Mouse (Mus musculus) kidney, postnatal 10 days (tissue): Measurements from ENCODE around the gene Tmem242.
A peak's percentile ranks its signal among the peaks of the same experiment; 100 is the strongest.

Experiments
- DNase-seq: peaks from one replicate; pipeline ENCODE4 v3.0.0; 2021; ENCODE audit warnings: mixed read lengths

Tmem242 gene

DNA sequence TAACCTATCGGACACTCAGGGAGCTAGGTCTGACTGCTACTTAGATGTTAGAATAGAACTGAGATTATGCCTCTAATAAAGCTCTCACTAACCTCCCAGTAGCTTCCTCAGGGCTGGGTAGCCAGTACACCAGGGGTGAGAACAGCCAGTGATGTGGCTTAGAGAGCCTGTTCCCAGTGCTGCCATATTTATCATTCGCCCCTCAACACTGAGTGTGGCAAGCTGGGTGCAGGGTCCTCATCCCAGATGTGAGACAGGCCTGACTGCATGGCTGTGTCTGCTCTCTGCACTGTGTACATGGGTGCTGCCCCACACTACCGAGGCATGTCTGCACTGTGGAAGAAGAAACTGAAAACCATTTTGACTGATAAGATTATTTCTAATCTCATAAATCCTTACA lies 26.0 kb downstream of the Tmem242 start:
- no peak for DNase-seq

DNA sequence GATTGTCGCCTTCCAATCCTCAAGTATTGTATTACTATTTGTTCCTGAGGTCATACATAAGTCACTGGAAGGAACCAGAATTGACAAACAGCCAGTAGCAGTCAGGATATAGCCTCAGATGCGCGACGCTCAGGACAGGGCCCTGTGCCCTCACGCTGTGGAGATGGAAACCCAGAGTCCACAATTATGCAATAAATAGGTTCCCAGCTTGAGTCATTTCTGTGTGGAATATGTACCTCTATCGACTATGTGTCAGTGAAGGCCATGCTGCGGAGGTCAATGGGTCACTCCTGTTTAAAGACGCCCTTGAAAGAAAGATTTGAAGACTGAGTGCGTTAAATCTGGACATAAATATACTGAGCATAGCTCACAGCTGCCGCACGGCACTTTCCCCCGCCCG lies 26.7 kb downstream of the Tmem242 start:
- DNase-seq: no peak

DNA sequence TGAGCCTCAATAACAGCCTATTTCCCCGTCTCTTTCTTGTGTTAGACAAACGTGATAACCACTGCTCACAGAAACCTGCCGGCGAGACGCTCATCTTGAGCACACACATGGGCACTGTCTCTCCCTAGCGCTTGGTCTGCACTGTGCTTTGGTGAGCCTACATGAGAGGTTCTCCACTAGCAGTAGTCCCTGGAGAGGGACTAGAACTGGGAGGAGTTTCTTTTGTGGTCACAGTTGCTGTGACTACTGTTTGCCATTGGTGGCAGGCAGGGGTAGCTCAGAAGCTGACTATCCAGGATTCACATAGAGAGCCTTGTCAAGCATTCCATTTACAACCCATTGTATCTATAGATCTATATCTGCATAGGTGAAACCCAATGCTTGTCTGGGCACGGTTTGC lies 27.3 kb downstream of the Tmem242 start:
- DNase-seq: no peak

DNA sequence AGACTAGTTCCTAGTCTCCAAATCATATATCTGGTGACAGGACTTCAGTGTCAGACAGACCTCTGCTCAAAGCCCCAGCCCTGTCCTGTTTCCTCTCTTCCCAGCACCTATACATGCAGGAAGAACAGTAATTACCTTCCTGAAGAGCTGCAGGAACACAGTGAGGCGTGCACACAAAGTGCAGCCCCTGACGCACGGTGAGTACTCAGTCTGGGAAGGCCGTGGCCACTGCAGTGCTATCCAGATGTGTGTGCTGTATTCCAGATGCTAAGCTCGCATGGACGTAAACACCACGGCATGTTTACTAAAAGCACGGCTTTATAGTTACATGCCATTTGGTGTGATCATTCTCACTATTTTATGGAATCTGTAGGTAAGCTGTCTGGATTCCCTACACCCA lies 27.8 kb downstream of the Tmem242 start:
- DNase-seq: no peak

DNA sequence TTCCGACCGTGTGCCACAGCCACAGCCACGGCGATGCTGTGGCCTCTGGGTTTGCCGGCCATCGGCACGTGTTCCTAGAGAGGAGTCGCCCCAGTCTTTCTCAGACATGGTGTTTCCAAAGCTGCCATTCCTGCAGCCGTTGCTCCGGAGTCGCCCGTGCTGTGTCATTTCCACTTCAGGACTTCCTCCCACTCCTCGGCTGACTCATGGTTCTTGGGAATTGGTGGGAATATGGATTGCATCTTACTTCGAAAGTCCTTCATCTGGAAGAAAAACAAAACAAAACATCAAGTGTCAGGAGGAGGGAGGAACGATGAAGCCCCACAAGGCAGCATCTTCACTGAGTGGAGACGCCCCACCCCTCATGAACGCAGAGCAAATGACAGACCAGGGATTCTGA lies 28.9 kb downstream of the Tmem242 start:
- DNase-seq: no peak

DNA sequence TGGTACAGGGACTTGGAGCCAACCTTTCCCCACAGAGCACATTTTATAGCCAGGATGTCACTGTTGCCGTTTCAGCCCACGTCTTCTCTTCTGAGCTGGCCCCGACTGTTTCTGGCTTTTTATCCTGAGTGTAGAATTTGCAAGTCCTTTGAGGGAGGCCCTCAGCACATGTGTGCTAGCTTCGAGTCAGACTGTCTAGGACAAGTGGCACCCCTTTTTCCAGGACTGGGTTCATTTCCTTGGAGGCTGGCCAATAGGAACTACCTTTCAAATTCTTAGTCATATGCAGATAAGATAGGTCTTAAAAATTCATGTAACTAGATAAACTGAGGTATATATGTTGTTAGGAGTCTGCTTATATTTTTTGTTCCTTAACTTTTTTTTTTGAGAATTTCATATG lies 29.7 kb downstream of the Tmem242 start:
- no peak for DNase-seq

DNA sequence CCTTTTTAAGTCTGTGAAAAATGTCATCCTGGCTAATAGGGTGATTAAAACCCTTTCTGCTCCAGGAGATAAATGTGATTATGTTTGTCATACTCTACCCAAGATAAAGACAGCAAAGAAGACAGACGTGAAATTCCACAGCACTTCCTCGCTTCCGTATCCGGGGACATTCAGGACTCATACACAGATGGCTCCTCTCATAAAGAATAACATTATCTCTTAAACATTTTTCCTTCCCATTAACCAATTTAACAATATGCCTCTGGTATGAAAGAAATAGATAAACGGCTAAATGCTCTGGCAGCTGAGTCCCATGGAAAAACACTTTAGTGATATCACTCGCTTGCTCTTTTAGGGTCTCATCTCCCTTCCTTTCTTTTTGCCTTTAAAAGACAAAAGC lies 33.0 kb downstream of the Tmem242 start:
- no peak for DNase-seq

DNA sequence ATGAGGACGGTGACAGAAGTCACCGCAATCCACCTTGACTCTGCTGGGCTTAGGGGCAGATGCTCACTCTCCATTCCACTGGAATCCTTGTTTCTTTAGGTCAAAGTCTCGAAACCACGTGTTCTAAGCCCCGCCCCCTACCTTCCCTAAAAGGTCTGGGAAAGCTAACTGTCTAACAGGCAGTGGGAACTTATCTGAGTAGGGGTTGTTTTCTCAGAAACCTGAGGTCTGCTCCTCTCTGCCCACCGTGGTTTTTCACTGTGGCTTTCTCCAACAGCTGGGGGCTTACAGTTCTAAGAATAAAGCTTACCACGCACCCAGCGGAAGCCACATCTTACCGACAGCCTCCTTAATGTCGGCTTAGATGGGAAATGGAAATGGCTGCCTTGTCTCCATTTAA lies 33.5 kb downstream of the Tmem242 start:
- DNase-seq: peak; percentile 63

DNA sequence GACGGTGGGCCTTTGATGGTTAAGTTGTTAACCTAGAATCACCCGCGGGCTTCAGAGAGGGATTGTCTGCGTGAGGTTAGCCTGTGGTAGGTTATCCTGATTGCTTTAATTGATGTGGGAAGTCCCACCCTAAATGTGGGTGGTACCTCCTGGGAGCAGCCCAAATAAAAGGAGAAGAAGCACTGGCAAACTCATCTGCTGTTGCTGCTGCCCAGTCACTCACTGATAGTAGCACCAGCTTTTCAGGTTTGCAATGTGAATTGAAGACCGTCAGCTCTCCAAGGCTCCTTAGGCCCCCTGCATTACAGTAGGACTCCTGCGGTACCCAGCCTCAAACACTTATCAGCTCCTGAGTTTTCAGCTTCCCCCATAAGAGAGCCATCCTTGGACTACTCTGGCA lies 36.2 kb downstream of the Tmem242 start:
- no peak for DNase-seq

DNA sequence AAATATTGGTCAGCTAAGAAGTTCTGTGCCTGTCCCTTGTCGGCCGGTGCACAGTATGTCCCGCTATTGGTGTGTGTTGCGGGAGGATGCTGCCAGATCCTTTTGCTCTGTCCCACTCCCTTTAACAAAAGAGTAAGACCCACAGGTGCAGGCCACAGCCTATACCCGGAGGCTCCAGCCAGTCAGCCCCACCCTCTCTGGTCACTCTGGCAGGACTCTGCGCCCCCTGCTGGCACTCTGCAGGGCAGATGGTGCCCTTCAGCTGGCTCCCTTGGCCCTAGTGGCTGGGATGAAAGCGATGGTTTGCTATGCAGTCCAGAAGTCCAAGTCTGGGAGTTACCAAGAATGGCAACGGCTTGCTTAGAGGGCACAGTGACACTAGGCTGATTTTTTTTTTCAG lies 37.4 kb downstream of the Tmem242 start:
- peak; percentile 90 for DNase-seq

DNA sequence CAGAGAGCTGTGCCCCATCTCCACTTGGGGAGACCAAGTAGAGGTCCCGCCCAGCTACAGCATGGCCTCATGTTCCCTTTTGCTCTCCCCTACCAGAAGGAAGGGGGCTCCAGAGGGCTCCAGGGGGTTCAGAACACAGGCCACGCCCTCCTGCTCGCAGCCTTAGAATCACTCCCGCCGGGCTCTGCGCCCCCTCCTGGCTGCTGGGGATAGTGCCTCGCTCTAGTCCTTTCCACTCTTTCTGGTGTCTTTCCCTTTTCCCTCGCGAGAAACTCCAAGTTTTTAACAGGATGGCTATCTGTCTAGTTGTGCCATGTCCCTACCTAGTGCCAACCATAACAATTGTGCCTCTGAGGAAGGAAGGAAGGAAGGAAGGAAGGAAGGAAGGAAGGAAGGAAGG lies 38.0 kb downstream of the Tmem242 start:
- DNase-seq: peak; percentile 84

DNA sequence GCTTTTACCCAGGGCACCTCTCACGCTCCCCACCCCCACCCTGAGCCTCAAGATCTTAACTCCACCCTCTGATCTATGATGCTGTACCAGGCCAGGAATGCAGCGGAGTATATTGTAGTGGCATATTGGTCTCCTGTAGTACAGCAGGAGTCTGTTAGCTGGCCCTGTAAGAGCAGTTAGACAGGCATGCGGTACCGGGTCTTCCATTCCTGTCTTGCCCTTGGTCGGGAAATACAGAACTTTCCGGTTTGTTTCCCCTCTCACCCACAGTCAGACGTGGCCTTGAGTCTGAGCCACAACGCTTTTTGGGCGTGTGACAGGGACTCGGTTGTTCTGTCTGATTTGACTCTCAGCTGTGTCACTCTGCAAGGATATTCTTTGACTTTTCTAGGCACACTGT lies 38.8 kb downstream of the Tmem242 start:
- DNase-seq: no peak

DNA sequence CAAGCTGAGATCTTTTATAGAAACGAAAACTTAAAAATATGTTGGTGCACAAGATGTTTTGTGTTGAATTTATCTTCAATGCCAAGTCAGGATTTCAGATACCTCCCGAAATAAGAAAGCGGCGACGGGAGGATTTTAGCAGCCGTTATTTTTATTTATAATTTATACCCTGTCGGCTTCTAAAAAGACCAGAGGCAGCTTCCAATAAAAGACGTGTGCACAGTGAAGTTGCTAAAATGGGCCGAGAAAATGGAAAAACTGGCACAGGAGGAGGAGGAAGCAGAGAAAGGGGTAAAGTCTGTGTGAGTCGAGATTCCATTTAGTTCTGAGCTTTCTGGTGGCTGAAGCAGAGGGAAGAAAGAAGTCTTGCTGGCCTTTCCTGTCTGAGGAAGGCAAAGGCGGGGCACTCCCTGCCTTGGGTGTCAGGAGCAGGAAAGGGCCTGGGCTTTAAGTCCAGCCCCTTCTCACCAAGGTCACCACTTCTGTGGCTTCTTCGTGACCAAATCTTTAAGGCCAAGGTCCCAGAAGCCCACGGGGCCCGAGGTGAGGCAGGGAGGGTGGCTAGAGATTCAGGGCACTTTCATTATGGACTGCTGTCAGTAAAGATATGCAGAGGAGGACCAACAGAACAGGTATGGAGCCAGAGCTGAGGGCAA lies 39.5 kb downstream of the Tmem242 start:
- no peak for DNase-seq

DNA sequence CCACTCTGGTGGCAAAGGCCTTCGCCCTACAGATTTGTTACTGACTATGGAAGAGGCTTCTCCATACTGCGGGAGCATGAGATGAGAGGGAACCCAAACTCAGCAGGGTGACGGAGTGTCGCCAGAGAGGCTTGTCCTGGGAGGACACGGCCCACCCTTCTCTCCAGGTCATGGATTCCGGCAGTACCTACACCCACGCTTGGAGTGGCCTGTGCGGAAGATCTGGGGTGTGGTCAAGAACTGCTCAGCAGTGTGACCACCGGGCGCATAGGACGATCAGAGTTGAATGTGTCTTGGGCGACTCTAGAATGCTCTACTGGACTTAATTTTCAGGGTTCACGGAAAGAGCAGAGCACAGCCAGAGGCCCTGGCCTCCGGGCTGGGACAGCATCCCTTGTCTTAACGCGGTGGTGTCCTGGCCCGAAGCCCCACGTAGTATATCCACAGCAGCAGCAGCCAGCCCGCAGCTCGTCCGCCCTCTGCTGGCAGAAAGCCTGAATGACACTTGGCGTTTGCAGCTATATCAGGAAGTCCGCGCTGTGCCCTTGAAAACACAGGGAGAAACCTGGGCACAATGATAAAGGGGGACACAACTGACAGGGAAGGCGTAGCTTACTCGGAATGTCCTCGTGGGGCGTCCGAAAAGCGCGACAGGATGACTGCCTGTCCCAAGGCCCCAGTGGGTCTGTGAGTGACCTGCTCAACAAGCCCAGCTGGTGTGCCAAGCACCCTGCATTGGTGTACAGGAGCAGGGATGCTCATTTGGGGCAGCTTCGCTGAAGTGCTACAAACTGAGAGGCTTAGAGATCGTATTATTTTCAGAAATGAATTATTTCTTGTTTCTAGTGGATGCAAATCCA lies 42.7 kb downstream of the Tmem242 start:
- DNase-seq: peak; percentile 94

DNA sequence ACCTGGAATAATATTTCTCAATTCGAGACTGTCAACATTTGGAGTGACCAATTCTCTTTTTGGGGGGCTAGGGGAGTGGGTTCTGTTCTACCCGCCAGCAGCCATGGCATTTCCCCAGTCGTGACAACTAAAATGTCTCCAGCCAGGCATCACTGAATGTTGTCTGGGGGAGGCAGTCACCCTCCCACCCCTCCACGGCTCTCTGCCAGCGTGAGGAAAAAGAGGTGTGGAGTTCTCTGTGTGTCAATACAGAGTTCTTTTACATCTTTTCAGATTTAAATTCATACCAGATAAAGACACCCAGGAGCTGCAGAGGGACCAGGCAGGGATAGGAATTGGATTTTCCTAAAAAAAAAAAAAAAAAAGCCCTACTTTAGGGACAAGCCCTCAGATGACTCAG lies 43.8 kb downstream of the Tmem242 start:
- DNase-seq: no peak

DNA sequence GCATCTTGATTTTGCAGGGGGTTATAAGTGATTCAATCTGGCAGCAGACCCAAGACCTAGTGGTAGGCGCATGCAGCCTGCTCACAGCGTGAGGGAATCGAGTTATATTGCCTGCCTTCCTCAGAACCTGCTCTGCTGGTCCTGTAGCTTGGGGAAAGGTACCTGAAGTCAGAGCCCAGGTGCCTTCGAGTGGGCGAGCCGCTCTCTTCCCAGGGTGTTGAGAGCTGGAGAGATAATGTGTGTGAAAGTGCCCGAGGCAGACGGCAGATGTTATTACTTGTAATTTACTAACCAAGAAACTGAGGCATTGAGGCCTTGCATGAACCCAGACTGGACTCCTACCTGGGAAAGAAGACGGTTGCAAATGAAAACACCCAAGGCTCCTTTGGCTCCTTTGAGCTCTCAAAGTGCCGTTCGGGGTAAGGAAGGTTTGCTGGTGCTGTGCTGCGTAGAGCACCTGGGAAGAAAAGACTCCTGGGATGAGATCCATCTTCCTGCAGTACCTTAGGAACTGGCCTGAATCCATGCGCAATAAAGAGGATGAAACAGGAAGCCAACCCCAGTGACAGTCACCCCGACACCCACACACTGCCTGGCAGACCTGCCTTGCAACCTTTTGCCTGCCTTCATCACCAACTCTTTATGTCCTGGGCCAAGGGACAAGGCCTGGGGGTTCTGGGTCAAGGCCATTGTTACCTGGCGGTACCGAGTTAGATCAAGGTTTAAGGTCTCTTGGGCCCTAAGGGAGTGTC lies 44.4 kb downstream of the Tmem242 start:
- no peak for DNase-seq

DNA sequence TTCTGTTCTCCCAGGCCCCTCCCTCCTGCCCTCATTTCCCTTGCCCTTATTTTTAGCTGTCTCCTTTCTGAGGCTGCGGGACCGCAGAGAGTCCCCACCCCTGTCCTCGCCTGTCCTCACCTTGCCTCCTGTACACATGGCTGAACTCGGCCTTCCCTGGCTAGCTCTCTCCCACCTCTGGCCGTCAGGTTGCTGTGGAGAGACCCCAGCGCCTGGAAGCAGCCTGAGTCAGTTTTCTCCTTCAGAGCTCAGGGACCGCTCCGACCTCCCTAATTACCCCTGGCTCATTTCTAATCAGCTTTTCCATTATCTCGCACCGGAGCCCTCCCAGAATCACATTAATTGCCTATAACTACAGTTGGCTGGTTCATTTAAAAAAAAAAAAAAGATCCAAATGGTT lies 49.4 kb downstream of the Tmem242 start:
- DNase-seq: no peak

DNA sequence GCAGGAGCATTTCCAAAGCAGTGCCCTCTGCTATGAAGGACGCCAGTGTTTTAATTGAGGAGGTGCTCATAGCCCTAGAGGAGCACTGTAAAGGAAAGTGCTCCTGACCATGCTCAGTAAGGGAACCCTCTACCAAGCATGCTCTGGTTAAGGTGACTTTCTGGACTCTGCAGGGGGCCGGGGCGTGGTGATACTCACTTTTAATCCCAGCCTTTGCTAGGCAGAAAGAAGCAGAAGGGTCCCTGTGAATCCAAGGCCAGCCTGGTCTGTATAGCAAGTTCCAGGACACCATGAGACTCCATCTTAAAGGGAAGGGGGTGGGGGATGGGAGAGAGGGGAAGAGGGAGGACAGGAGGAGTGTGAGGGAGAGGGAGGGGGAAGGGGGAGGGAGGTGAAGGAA lies 51.7 kb downstream of the Tmem242 start:
- no peak for DNase-seq

DNA sequence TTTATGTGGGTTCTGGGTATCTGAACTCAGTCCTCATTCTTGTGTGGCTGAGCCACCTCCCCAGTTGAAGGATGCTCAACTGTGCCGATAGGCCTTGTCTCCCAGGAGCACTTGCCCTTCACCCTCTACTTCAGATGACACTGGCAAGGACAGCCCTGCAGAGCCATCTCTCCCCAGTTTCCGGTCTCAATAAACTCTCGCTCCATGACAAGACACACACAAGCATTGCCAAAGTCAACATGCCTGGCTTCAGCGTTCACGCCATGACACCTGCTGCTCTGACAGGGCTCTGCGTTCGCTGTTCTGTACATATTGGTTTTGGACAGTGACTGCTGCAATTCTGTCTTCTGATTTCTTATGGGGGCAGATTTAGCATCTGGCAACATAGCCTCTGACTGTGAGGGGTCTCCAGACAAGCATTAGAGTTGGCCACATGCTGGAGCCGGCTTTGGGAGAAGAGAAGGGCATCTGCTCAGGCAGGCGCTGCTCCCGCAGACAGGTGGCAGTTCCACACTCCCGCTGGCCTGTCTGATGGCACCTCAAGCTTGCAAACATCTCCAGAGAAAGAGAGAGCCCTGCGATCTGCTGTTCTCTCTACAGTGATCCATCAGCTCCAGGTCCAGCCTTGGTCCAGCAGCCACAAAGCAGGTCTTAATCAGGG lies 53.0 kb downstream of the Tmem242 start:
- no peak for DNase-seq

DNA sequence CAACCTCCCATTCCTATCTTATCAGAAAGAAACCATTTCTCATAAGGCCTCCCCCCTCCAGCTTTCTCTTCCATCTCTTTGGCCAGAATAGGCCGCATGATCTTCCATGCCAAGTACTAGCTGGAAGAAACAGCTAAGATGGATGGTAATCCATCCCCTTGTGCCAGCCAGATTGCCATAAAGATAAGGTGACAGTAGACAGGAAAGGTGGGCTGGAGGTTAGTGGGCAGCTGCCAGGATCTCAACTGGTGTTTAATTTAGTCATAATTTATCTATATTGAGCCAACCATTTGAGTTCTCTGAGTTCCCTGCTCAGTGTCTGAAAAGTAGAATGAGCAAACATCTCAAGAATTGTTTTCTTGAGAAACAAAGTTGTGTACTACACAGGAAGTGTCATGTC lies 54.4 kb downstream of the Tmem242 start:
- DNase-seq: no peak

DNA sequence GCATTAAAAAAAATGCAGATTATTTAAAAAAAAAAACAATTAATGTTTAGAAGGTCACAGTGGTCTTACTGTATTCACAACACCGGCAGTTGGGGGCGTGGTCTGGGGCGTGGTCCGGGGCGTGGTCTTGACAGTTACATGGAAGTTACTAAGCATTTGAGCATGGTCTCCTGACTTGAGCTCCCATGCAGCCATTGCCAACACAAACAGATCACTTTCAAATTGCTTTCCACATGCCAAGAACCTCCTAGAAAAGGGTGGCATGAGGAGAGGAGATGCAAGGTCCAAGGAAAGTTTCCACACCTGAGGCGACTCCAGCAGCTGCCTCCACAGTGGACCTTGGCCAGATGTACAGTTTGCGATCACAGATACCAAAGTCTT lies 62.1 kb downstream of the Tmem242 start:
- peak; percentile 75 for DNase-seq

DNA sequence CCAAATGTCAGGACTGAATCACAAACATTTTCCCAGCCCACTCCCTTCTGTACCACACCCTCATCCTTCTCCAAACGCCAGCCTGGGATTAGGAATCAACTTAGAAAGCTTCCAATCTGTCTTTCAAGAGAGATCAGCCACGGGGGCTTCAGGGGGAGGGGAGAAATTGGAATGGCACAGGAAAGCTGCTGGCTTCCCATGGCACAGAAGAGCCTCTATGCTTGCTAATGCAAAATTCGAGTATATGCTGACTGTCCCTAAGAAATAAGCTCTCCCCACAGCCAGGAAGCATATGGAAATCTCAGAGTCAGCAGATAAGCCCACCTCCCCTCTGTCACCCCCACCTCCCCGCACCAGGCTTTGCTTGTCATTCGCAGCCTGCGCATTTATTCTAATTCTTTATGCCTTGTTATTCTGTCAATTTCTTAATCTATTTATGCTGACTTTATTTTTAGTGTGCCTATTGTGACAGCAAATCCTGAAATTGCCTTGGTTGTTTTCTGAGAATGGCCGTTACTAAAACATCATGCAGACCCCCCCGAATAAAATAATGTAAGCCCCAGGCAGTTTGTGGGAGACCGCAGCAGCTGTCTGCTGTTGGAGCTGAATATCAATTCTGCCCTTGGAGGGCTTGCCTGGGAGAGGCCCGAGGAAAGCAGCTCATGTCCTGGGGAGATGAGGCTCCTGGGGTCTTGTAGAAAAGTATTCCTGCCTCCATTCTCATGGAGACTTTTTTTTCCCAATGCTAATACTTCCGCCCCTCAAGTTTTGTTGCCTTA lies 62.7 kb downstream of the Tmem242 start:
- no peak for DNase-seq

DNA sequence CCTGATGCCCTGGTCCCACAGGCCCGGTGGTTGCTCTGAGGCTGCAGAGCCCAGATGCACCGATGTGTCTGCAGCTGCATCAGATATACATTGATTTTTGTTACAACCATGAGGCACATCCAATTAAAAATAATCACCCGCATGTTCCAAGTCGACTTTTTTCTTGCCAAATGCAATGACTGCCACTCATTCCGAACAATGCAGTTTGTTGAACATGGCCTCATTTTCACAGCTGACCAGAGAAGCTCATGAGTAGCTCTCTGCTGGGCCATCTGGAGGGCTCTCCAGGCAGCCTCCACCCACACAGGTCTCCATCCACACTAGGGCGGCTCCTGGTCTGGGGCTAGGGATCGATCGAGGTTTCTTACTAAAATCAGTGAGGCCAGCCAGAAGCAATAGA lies 67.1 kb downstream of the Tmem242 start:
- DNase-seq: no peak
